Mouse (Mus musculus) macrophage (primary cell): Measurements from ENCODE around the gene Prr14. TPM values are rescaled to one million over a fixed set of nuclear protein-coding genes. Genes with fewer than 3 reads are reported as not detected.
"Not testable (repeated sequence)": the region's sequence is repeated elsewhere in the genome, so short reads cannot be mapped to it uniquely, and the experiment has no call there.

Experiments used
- H3K27ac ChIP-seq: fragments of 350-480 bp; formaldehyde crosslinking; 2 replicates; pipeline ENCODE4 v1.9.0; 2021
- H3K36me3 ChIP-seq: fragments of 350-480 bp; formaldehyde crosslinking; 2 replicates; pipeline ENCODE4 v1.9.0; 2021; ENCODE audit errors: inconsistent target
- H3K4me3 ChIP-seq: fragments of 350-480 bp; formaldehyde crosslinking; 2 replicates; pipeline ENCODE4 v1.9.0; 2021; ENCODE audit errors: inconsistent target
- H3K79me2 ChIP-seq: fragments of 350-480 bp; formaldehyde crosslinking; 2 replicates; pipeline ENCODE4 v1.9.0; 2021; ENCODE audit errors: inconsistent target
- WGBS: methylation state at CpG from one replicate; pipeline ENCODE4 v1.1.7; 2026; ENCODE audit warnings: inconsistent platforms; ENCODE audit not compliant: missing documents; 5-methylcytosine and 5-hydroxymethylcytosine counted together
- polyA plus RNA-seq: library from polyadenylated mRNA; stranded (reverse); fragments of 250-400 nt; gene quantifications from 3 replicates; pipeline ENCODE4 v1.2.4, GENCODE M21; 2018; ENCODE audit warnings: inconsistent platforms

Prr14 gene
- polyA plus RNA-seq, 1 experiment from 2014 or later = 54.9 TPM

DNA sequence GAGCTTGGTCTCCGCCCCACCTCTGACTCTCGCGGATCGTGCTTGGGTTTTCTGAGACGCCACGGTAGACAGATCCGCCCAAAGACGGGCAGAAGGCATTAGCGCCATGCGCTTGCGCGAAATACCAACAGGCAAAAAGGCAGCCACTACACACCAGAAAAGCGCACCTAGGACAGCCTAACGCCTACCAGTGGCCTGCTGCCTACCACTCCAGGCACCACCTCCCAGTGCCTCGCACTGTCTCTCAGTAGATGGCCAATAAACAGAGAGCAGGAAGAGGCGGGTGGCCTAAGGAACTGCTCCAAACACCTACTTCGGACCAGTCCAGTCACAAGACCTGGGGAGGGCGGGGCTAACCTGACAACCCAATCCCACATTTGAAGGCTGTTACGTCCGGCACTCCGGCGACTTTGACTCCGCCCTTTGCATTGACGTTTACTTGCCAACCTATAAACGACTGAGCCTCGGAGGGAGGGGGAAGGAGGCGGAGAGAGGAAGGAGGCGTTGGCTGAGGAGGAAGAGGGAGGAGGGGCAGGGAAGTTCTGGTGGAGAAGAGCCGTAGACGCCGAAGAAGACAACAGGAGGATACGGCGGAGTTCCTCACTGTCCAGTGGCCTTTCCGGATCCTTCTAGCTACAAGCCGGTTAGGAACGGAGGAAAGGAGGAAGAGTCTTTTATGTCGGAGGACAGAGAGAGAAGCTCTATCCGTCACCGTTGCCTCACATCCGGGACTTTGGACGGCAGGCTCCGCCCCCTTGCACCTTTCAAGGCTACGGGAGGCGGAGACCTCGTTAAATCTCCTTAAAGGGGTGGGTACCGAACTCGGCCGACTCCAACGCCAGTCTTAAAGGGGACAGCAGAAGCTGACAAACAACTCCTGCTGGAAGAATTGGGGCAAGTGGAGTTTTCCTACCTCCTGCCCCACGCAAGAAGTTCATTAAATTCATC is 18.6 kb downstream of the Prr14 start:
- WGBS = 1% methylated on average over 50 of the region's 50 CpGs
- H3K36me3 ChIP-seq = peaks cover 53% of the 10 kb centered on the region

DNA sequence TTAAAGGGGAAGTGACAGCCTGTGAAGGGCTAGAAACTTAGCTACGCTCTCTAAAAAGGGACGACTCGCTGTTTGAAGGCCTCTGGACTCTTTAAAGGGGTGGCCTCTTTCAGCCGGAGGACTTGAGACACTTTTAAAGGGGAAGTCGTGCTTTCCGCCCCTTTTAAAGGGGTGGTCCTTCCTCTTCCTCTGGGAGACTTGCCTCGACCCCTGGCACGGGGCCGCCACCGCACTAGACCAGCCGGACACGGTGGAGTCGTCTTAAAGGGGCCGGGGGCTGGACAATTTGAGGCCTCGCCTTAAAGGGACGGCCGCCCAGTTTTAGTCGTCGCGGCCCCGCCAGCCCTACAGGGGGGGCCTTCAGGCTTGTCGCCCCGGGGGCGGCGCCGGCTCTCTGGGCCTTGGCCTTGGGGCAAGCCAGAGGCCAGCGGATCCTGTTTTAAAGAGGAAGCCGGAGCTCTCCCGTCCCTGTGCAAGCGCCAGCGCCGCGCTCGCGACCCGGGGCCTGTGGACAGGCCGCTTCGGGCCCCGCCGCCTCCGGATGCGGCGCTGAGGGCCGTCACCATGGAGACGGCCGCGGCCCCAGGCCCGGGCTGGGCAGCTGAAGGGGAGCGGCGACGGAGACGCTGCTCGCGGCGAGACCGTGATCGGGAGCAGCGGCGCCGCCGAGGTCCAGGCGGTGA is 19.4 kb downstream of the Prr14 start, which contains the start of gene Fbrs:
TSS of gene Fbrs (plus strand) at position 565 of the 683 bp plus-strand sequence.
- H3K79me2 ChIP-seq = peaks cover 69% of the 10 kb centered on the region
- H3K36me3 ChIP-seq = peaks cover 53% of the 10 kb centered on the region
- H3K4me3 ChIP-seq = peak within 1 kb of the TSS; percentile 96
- WGBS = under 1% methylated on average over 57 of the region's 62 CpGs
- peak within 1 kb of the TSS; percentile 98 for H3K27ac ChIP-seq

More for the DNA sequence above, 18.6 kb downstream of the Prr14 start:
- peak overlapping the region; percentile 60 for H3K4me3 ChIP-seq
- H3K79me2 ChIP-seq = peaks cover 69% of the 10 kb centered on the region
- H3K27ac ChIP-seq = peak overlapping the region; percentile 98

DNA sequence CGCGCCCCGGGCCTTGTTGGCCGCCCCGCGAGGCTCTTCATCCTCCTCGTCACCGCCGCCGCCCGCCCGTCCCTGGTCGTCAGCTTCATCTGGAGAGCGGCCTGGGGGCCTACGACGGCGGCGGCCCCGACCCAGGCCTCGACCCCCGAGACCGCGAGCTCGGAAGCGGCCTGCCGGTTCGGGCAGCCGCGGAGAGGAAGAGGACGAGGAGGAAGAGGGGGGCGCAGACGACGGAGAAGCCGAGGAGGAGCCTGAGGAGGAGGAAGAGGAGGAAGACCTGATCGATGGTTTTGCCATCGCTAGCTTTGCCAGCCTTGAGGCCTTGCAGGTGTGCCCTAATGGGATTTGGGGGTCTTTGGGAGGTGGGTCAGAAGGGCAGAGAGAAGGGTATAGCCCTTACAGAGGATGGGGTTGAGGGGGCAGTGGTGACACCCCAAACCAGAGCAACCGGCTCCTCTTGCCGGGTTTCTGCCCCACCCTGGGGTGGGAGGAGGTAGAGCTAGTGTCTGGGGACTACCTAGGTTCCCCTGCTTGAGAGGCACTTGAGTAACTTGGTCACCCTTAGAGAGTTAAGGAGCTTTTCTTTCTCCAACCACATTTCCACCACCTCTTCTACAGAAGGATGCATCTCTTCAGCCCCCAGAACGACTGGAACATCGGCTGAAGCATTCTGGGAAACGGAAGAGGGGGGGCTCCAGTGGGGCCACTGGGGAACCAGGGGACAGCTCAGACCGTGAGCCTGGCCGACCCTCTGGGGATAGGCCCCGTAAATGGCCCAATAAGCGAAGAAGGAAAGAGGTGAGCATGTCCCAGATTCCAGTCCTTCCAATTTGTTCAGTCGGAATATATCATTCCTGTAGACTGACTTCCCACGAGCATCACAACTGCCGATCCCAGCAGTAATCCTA is 20.2 kb downstream of the Prr14 start:
- Histone ChIP-seq H3K27ac (peak overlapping the region; percentile 85), H3K4me3 (peak overlapping the region; percentile 96), H3K79me2 (peaks cover 69% of the 10 kb centered on the region), H3K36me3 (peaks cover 51% of the 10 kb centered on the region)
- WGBS = 4% methylated on average over 33 of the region's 48 CpGs

DNA sequence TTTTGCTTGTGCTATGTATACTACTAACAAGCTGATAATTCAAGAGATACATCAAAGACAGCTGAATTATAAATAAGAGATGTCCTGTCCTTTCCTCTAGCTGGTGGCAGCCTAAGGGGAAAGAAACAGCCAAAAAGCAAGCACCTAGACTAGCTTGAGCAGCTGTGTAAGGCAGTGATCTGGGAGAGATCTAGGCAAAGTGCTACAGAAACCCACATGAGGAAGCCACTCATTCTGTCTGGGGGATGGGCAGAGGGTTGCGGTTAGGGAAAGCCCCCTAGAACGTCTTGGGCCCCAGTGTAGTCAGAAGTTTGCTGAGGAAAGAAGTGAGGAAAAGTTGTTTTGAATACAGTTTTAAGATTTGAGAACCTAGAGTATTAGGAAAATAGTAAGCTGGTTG is 20.9 kb downstream of the Prr14 start:
- WGBS = 0% methylated on average over 2 of the region's 2 CpGs
- Histone ChIP-seq H3K4me3 (peak overlapping the region; percentile 96), H3K79me2 (peaks cover 69% of the 10 kb centered on the region), H3K27ac (peak overlapping the region; percentile 85), H3K36me3 (peaks cover 50% of the 10 kb centered on the region)

DNA sequence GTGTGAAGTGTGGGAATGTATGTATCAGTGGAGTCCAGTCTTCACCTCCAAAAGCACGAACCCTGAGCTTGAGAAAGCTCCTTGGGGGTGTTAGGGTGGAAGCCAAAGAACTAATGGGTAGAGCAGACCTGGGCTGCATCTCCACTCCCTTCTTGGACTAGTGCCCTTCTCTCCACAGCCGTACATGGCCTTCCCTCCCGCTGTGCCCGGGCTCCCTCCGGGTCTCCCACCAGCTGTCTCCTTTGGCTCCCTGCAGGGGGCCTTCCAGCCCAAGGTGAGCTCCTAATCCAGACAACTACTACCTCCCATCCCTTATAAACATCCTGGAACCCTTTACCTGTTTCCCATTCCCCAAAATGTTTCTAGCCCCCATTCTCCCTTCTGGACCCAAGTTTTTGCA is 26.0 kb downstream of the Prr14 start:
- WGBS = 100% methylated on average over 1 of the region's 5 CpGs
- Histone ChIP-seq H3K27ac (no peak overlapping the region), H3K4me3 (no peak overlapping the region), H3K79me2 (peaks cover 75% of the 10 kb centered on the region), H3K36me3 (peaks cover 80% of the 10 kb centered on the region)

DNA sequence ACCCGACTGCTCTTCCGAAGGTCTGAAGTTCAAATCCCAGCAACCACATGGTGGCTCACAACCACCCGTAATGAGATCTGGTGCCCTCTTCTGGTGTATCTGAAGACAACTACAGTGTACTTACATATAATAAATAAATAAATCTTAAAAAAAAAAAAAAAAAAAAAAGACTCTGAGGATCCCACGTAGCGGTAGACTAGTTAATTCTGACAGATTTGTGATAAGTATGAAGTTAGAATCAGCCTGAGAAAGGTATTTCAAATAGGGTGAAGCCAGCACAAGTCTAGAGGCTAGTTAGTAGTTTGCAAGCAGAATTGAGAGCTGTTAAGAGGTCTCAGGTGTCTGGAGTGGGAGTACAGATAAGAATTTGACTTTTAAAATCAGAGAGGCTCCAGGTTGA is 29.0 kb downstream of the Prr14 start:
- 78% methylated on average over 2 of the region's 5 CpGs for WGBS
- H3K4me3 ChIP-seq, H3K27ac ChIP-seq: not testable (repeated sequence)
- H3K36me3 ChIP-seq = peaks cover 78% of the 10 kb centered on the region
- H3K79me2 ChIP-seq = peaks cover 46% of the 10 kb centered on the region

DNA sequence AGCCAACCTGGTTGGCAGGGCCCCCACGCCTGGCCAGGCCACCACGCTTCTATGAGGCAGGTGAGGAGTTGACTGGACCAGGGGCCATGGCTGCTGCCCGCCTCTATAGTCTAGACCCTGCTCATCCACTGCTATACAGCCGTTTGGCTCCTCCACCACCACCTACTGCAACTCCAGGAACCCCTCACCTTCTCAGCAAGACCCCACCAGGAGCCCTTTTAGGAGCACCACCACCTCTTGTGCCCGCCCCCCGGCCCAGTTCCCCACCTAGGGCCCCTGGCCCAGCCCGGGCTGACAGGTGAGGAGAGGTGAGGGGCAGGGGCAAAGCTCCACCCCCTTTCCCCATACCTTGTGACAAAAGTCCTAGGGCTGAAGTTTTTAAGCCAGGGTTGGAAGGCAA is 30.6 kb downstream of the Prr14 start:
- no peak overlapping the region for H3K27ac ChIP-seq
- 97% methylated on average over 7 of the region's 7 CpGs for WGBS
- H3K36me3 ChIP-seq = peaks cover 65% of the 10 kb centered on the region

DNA sequence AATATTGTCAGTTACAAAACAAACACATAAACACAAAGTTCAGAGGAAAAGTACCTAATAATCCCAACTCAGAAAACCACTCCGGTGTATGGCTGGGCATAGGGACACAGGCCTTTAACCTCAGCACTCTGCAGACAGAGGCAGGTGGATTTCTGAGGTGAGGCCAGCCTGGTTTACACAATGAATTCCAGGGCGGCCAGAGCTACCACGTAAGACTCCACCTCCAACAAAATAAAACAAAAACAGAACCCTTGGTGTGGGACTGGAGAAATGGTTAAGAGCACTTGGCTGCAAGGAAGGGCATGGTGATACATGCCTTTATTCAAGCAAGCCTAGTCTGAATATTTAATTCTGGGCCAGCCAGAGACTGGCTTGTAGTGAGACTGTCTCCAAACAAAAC is 32.4 kb downstream of the Prr14 start:
- WGBS = 100% methylated on average over 3 of the region's 3 CpGs
- no peak overlapping the region for H3K4me3 ChIP-seq
- peaks cover 47% of the 10 kb centered on the region for H3K36me3 ChIP-seq
- no peak overlapping the region for H3K27ac ChIP-seq
- H3K79me2 ChIP-seq = peaks cover 11% of the 10 kb centered on the region; the same call in 1 of the 2 replicates

More for the DNA sequence above, 30.6 kb downstream of the Prr14 start:
- Histone ChIP-seq H3K79me2 (peaks cover 30% of the 10 kb centered on the region; the same call in 1 of the 2 replicates), H3K4me3 (no peak overlapping the region)

DNA sequence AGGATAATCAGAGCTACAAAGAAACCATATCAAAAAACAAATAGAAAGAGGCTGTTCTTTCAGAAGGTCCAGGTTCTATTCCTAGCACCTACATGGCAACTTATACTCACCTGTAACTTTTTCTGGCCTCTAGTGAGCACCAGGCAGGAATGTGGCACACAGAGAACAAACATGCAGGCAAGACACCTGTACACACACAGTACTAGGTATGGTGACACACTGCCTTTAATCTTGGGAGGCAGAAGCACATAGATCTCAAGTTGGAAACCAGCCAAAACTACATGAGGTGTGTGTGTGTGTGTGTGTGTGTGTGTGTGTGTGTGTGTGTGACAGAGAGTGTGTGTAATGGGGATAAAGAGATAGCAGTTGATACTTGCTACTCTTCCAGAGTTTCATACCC is 35.2 kb downstream of the Prr14 start:
- H3K79me2 ChIP-seq = no peaks in the 10 kb centered on the region
- peaks cover 23% of the 10 kb centered on the region for H3K36me3 ChIP-seq
- no peak overlapping the region for H3K4me3 ChIP-seq
- H3K27ac ChIP-seq = no peak overlapping the region

DNA sequence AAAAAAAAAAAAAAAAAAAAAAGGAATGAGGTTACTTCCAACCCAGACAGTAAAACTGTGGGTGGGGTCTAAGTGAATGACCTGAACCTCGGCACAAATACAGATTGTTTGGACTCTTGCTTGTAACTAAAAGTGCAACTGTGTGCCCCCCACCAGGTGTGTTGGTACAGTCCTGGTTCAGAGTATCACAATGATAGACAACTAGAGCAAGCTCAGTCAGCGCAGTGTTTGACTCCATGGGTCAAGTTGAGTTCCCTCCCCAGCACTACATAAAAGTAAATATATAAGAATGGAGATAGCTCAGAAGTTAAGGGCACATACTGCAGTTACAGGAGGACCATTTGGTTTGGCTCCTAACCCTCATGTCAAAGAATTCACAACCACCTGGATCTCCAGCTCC is 38.0 kb downstream of the Prr14 start:
- Histone ChIP-seq H3K4me3 (no peak overlapping the region), H3K27ac (no peak overlapping the region), H3K36me3 (peaks cover 11% of the 10 kb centered on the region), H3K79me2 (no peaks in the 10 kb centered on the region)
- 96% methylated on average over 2 of the region's 2 CpGs for whole genome bisulfite sequencing

DNA sequence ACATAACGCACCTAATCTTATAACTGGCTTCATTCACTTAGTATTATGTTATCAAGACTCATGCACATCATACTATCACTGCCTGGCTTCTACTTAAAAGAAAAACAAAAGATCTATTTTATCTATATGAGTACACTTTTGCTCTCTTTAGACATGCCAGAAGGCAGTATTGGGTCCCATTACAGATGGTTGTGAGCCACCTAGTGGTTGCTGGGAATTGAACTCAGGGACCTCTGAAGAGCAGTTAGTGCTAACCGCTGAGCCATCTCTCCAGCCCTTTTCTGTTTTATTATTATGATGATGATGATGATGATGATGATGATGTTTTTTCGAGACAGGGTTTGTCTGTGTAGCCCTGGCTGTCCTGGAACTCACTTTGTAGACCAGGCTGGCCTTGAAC is 39.0 kb downstream of the Prr14 start:
- no peak overlapping the region for H3K27ac ChIP-seq
- no peaks in the 10 kb centered on the region for H3K79me2 ChIP-seq
- WGBS = 40% methylated on average over 3 of the region's 3 CpGs
- no peak overlapping the region for H3K4me3 ChIP-seq
- peaks cover 18% of the 10 kb centered on the region for H3K36me3 ChIP-seq

DNA sequence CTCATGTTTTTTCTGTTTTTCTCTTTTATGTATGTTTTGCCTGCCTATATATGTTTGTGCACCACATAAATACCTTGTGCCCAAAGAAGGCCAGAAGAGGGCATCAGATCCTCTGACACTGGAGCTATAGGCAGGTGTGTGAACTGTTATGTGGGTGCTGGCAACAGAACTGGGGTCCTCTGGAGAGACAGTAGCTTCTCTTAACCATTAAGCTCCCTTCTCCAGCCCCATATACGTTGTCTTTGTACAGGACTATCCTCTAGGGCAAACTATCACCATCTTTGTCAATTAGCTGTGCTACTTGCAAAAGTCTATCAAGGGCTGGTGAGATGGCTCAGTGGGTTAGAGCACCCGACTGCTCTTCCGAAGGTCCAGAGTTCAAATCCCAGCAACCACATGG is 48.9 kb downstream of the Prr14 start:
- WGBS = 100% methylated on average over 1 of the region's 3 CpGs
- Histone ChIP-seq H3K79me2 (peaks cover 2% of the 10 kb centered on the region), H3K36me3 (0 out of 2 replicates have a peak, but pooled peaks cover 3% of the 10 kb centered on the region), H3K27ac (no peak overlapping the region), H3K4me3 (no peak overlapping the region)

DNA sequence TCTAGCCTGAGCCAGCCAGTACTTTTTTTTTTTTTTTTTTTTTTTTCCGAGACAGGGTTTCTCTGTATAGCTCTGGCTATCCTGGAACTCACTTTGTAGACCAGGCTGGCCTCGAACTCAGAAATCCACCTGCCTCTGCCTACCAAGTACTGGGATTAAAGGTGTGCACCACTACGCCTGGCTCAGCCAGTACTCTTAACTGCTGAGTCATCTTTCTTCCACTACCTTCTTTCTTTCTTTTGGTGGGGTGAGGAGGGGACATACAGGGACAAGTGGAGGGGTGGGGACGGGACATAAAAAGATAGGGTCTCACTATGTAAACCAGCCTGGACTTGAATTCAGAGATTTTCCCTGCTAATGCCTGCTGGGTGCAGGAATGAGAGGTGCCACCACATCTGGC is 50.4 kb downstream of the Prr14 start:
- not testable (repeated sequence) for H3K36me3 ChIP-seq, H3K27ac ChIP-seq, H3K4me3 ChIP-seq
- WGBS = 91% methylated on average over 2 of the region's 4 CpGs
- H3K79me2 ChIP-seq = peaks cover 18% of the 10 kb centered on the region

DNA sequence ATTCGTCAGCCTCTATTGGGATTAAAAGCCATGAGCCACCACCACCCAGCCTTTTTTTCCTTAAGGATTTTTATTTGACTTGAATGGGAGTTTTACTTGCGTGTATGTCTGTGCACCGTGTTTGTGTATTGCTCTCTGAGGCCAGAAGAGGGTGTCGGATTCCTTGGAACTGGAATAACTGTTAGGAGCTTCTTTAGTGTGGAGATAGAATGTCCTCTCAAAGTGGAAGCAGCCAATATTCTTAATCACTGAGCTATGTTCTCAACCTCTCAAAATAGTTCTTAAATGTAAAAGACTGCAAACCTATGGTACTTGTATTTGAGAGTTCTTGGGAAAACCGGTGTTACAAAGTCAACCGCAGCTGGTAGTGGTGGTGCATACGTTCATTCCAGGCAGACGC is 51.8 kb downstream of the Prr14 start:
- H3K79me2 ChIP-seq = peaks cover 32% of the 10 kb centered on the region
- 0 out of 2 replicates have a peak overlapping the region, but pooled peaks have one; percentile 80 for H3K27ac ChIP-seq
- H3K4me3 ChIP-seq = peak overlapping the region; percentile 38
- WGBS = 48% methylated on average over 8 of the region's 8 CpGs
- peaks cover 3% of the 10 kb centered on the region; the same call in 1 of the 2 replicates for H3K36me3 ChIP-seq
